Mouse (Mus musculus): ENCODE data around the gene Eif2ak4. TPM values are rescaled to one million over a fixed set of nuclear protein-coding genes. Genes with fewer than 3 reads are reported as not detected.

Gene Eif2ak4
- polyA plus RNA-seq, 1 experiment from 2014 or later, result 11.3 TPM

GRCm38 (mm10) chr2:118421951-118422350, 33.5 kb downstream of the Eif2ak4 start:
- no peak overlapping the region for H3K4me2 ChIP-seq (ENCODE audit: low read depth, low read length)
- H3K9ac ChIP-seq (ENCODE audit: low read length), result no peak overlapping the region
- H3K4me1 ChIP-seq (ENCODE audit: control insufficient read depth, insufficient read depth, low read length), result no peaks in the 10 kb centered on the region
- no peaks in the 10 kb centered on the region for H3K9me3 ChIP-seq (replicated peaks; ENCODE audit: control insufficient read depth, low read length)
- H3K27ac ChIP-seq (ENCODE audit: low read length), result no peak overlapping the region
- 89% methylated on average over 15 of the region's 15 CpGs for WGBS
- H3K27me3 ChIP-seq (ENCODE audit: control insufficient read depth, insufficient read depth, low read length), result no peaks in the 10 kb centered on the region
- peaks cover 11% of the 10 kb centered on the region for H3K36me3 ChIP-seq (ENCODE audit: control insufficient read depth, insufficient read depth, low read length)
- no peak overlapping the region for H3K4me3 ChIP-seq (replicated peaks; ENCODE audit: low read length)
- no peak for ATAC-seq (ENCODE audit: insufficient read depth, low FRiP score)

GRCm38 (mm10) chr2:118422385-118422784, 34.0 kb downstream of the Eif2ak4 start:
- Histone ChIP-seq H3K9me3 (replicated peaks; ENCODE audit: control insufficient read depth, low read length) (no peaks in the 10 kb centered on the region), H3K9ac (ENCODE audit: low read length) (no peak overlapping the region), H3K36me3 (ENCODE audit: control insufficient read depth, insufficient read depth, low read length) (peaks cover 11% of the 10 kb centered on the region), H3K27ac (ENCODE audit: low read length) (no peak overlapping the region), H3K4me3 (replicated peaks; ENCODE audit: low read length) (no peak overlapping the region), H3K4me1 (ENCODE audit: control insufficient read depth, insufficient read depth, low read length) (no peaks in the 10 kb centered on the region), H3K4me2 (ENCODE audit: low read depth, low read length) (no peak overlapping the region), H3K27me3 (ENCODE audit: control insufficient read depth, insufficient read depth, low read length) (no peaks in the 10 kb centered on the region)
- WGBS, result 79% methylated on average over 8 of the region's 8 CpGs
- ATAC-seq (ENCODE audit: insufficient read depth, low FRiP score), result no peak

DNA sequence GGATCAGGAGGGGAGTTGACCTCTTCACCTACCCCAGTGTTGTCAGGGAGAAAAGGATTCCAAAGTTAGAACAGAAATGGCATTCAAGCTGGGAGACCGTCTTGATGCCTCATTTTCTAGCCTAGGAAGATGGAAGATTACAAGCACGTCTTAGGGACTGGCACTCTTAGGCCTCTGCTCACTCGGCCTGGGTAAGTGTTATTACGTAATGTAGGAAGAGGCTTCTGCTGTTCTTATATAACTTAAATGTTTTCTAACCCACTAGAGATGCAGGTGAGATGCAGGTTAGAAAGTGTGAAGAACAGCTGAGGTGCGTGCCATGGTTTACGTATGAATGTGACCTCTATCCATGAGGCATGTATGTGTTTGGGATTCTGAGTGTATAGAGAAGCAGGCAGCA, 39.9 kb downstream of the Eif2ak4 start:
- no peak for ATAC-seq (ENCODE audit: insufficient read depth, low FRiP score)
- Histone ChIP-seq H3K4me3 (replicated peaks; ENCODE audit: low read length) (no peak overlapping the region), H3K4me2 (ENCODE audit: low read depth, low read length) (no peak overlapping the region), H3K4me1 (ENCODE audit: control insufficient read depth, insufficient read depth, low read length) (no peaks in the 10 kb centered on the region), H3K27ac (ENCODE audit: low read length) (no peak overlapping the region), H3K36me3 (ENCODE audit: control insufficient read depth, insufficient read depth, low read length) (peaks cover 16% of the 10 kb centered on the region; the same call in 1 of the 2 replicates), H3K9ac (ENCODE audit: low read length) (no peak overlapping the region), H3K9me3 (replicated peaks; ENCODE audit: control insufficient read depth, low read length) (no peaks in the 10 kb centered on the region), H3K27me3 (ENCODE audit: control insufficient read depth, insufficient read depth, low read length) (no peaks in the 10 kb centered on the region)
- 92% methylated on average over 6 of the region's 6 CpGs for WGBS

DNA sequence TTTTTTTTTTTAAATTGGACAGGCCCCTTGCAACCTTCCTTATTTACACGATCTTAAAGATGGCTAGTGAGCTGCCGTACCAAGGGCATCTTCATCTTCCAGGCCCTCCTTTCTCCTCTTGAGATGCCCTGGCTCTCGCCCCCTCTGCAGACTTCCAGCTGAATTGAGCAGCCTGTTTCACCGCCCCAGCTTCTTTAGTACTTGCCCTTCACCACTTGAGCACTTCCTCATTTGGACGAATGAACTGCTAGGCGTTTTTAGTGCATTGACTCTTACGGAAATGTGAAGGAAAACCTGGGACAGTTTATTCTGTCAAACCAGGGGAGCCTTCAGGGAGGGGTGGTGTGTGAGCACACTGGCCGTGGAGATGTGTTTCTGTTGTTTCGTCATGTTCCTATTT, 40.9 kb downstream of the Eif2ak4 start:
- no peaks in the 10 kb centered on the region for H3K4me1 ChIP-seq (ENCODE audit: control insufficient read depth, insufficient read depth, low read length)
- 80% methylated on average over 9 of the region's 9 CpGs for WGBS
- no peak overlapping the region for H3K27ac ChIP-seq (ENCODE audit: low read length)
- H3K36me3 ChIP-seq (ENCODE audit: control insufficient read depth, insufficient read depth, low read length), result peaks cover 20% of the 10 kb centered on the region
- no peak overlapping the region for H3K4me3 ChIP-seq (replicated peaks; ENCODE audit: low read length)
- H3K9me3 ChIP-seq (replicated peaks; ENCODE audit: control insufficient read depth, low read length), result no peaks in the 10 kb centered on the region
- ATAC-seq (ENCODE audit: insufficient read depth, low FRiP score), result no peak
- no peaks in the 10 kb centered on the region for H3K27me3 ChIP-seq (ENCODE audit: control insufficient read depth, insufficient read depth, low read length)
- H3K9ac ChIP-seq (ENCODE audit: low read length), result no peak overlapping the region
- no peak overlapping the region for H3K4me2 ChIP-seq (ENCODE audit: low read depth, low read length)

DNA sequence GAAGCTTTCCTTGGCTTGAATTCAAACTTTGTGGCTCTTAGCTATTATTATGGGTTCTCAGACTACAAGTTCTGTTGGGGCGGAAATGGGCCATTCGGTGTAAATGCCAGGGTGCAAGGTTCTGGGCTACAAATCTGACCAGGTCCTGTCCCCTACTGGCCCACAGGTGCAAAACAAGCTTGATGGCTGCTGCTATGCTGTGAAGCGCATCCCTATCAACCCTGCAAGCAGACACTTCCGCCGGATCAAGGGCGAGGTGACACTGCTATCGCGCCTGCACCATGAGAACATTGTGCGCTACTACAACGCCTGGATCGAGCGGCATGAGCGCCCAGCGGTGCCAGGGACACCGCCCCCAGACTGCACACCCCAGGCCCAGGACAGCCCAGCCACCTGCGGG, 42.2 kb downstream of the Eif2ak4 start:
- H3K27me3 ChIP-seq (ENCODE audit: control insufficient read depth, insufficient read depth, low read length), result no peaks in the 10 kb centered on the region
- no peak overlapping the region for H3K4me3 ChIP-seq (replicated peaks; ENCODE audit: low read length)
- H3K36me3 ChIP-seq (ENCODE audit: control insufficient read depth, insufficient read depth, low read length), result peaks cover 17% of the 10 kb centered on the region
- 79% methylated on average over 16 of the region's 16 CpGs for WGBS
- no peak overlapping the region for H3K27ac ChIP-seq (ENCODE audit: low read length)
- no peak overlapping the region for H3K4me2 ChIP-seq (ENCODE audit: low read depth, low read length)
- H3K4me1 ChIP-seq (ENCODE audit: control insufficient read depth, insufficient read depth, low read length), result no peaks in the 10 kb centered on the region
- ATAC-seq (ENCODE audit: insufficient read depth, low FRiP score), result no peak
- no peak overlapping the region for H3K9ac ChIP-seq (ENCODE audit: low read length)
- no peaks in the 10 kb centered on the region for H3K9me3 ChIP-seq (replicated peaks; ENCODE audit: control insufficient read depth, low read length)

- ATAC-seq (ENCODE audit: insufficient read depth, low FRiP score), result no peak
- Histone ChIP-seq H3K9ac (ENCODE audit: low read length) (no peak overlapping the region), H3K27me3 (ENCODE audit: control insufficient read depth, insufficient read depth, low read length) (no peaks in the 10 kb centered on the region), H3K27ac (ENCODE audit: low read length) (no peak overlapping the region), H3K36me3 (ENCODE audit: control insufficient read depth, insufficient read depth, low read length) (peaks cover 22% of the 10 kb centered on the region), H3K4me3 (replicated peaks; ENCODE audit: low read length) (no peak overlapping the region), H3K9me3 (replicated peaks; ENCODE audit: control insufficient read depth, low read length) (no peaks in the 10 kb centered on the region), H3K4me2 (ENCODE audit: low read depth, low read length) (no peak overlapping the region), H3K4me1 (ENCODE audit: control insufficient read depth, insufficient read depth, low read length) (no peaks in the 10 kb centered on the region)
- 73% methylated on average over 5 of the region's 5 CpGs for WGBS
Observed at GRCm38 (mm10) chr2:118431589-118431988, 43.2 kb downstream of the Eif2ak4 start.

GRCm38 (mm10) chr2:118442172-118442571, 53.8 kb downstream of the Eif2ak4 start:
- peaks cover 24% of the 10 kb centered on the region; the same call in 1 of the 2 replicates for H3K36me3 ChIP-seq (ENCODE audit: control insufficient read depth, insufficient read depth, low read length)
- no peak overlapping the region for H3K9ac ChIP-seq (ENCODE audit: low read length)
- WGBS, result 79% methylated on average over 5 of the region's 5 CpGs
- no peak for ATAC-seq (ENCODE audit: insufficient read depth, low FRiP score)
- H3K4me3 ChIP-seq (replicated peaks; ENCODE audit: low read length), result no peak overlapping the region
- no peaks in the 10 kb centered on the region for H3K9me3 ChIP-seq (replicated peaks; ENCODE audit: control insufficient read depth, low read length)
- H3K4me1 ChIP-seq (ENCODE audit: control insufficient read depth, insufficient read depth, low read length), result no peaks in the 10 kb centered on the region
- H3K27me3 ChIP-seq (ENCODE audit: control insufficient read depth, insufficient read depth, low read length), result no peaks in the 10 kb centered on the region
- no peak overlapping the region for H3K27ac ChIP-seq (ENCODE audit: low read length)
- no peak overlapping the region for H3K4me2 ChIP-seq (ENCODE audit: low read depth, low read length)

- WGBS, result 78% methylated on average over 4 of the region's 4 CpGs
- H3K9me3 ChIP-seq (replicated peaks; ENCODE audit: control insufficient read depth, low read length), result no peaks in the 10 kb centered on the region
- H3K27ac ChIP-seq (ENCODE audit: low read length), result no peak overlapping the region
- H3K4me3 ChIP-seq (replicated peaks; ENCODE audit: low read length), result no peak overlapping the region
- H3K36me3 ChIP-seq (ENCODE audit: control insufficient read depth, insufficient read depth, low read length), result peaks cover 24% of the 10 kb centered on the region; the same call in 1 of the 2 replicates
- H3K27me3 ChIP-seq (ENCODE audit: control insufficient read depth, insufficient read depth, low read length), result no peaks in the 10 kb centered on the region
- no peak overlapping the region for H3K4me2 ChIP-seq (ENCODE audit: low read depth, low read length)
- H3K9ac ChIP-seq (ENCODE audit: low read length), result no peak overlapping the region
- no peak for ATAC-seq (ENCODE audit: insufficient read depth, low FRiP score)
- no peaks in the 10 kb centered on the region for H3K4me1 ChIP-seq (ENCODE audit: control insufficient read depth, insufficient read depth, low read length)
Observed at GRCm38 (mm10) chr2:118442723-118443122, 54.3 kb downstream of the Eif2ak4 start.

DNA sequence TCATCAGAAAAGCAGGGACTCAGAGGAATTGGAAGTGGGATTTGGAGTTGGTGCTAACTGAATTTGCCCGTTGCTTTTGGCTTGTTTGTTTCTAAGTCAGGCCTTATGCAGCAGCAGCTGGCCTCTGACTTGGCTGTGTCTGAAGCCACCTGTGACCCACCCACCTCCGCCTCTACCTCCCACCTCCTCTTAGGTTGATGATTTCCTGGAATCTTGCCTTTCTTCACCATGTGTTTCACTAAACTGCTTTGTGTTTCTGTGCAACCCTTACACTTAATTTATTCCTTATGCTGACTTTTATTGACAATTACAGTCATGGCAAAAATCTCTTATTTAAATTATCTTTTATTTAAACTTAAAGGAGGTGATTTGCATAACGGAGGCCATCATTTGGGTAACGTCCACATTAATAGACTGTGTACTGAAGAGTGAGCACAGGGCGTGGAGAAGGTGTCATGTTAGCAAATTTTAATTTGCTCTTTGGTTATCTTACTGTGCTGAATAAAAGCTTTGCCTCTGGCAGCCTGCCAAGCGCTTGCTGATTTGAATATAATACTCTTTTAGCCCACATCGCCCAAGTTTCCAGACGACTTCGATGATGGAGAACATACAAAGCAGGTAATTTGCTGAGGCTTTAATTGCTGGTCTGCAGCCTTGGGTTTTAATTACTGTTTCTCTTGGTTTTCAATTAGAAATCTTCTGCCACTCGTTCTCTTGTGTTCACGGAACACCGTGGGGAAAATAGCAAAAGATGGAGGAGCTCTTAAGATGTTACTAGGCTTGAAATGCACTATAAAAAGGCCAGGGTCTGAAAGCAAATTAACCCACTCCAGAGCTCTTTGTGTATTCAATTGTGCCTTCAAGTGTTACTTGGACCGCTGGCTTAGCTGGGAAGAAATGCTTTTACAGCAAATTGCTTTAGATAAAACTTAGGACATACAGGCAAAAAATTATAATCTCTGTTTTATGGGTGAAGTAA, 57.6 kb downstream of the Eif2ak4 start:
- Histone ChIP-seq H3K27me3 (ENCODE audit: control insufficient read depth, insufficient read depth, low read length) (no peaks in the 10 kb centered on the region), H3K4me3 (replicated peaks; ENCODE audit: low read length) (no peak overlapping the region), H3K4me2 (ENCODE audit: low read depth, low read length) (no peak overlapping the region), H3K27ac (ENCODE audit: low read length) (no peak overlapping the region), H3K4me1 (ENCODE audit: control insufficient read depth, insufficient read depth, low read length) (no peaks in the 10 kb centered on the region), H3K36me3 (ENCODE audit: control insufficient read depth, insufficient read depth, low read length) (peaks cover 16% of the 10 kb centered on the region; the same call in 1 of the 2 replicates), H3K9me3 (replicated peaks; ENCODE audit: control insufficient read depth, low read length) (no peaks in the 10 kb centered on the region), H3K9ac (ENCODE audit: low read length) (no peak overlapping the region)
- 74% methylated on average over 13 of the region's 13 CpGs for WGBS
- no peak for ATAC-seq (ENCODE audit: insufficient read depth, low FRiP score)

Data from stomach, embryonic 16.5 days (tissue).